Mouse (Mus musculus) embryonic facial prominence, embryonic 12.5 days (tissue): ENCODE data around the gene Nkpd1. TPM values are rescaled to one million over a fixed set of nuclear protein-coding genes. Genes with fewer than 3 reads are reported as not detected.

ENCODE experiments used
- ATAC-seq: fragments of 200-750 bp; cut with Nextera tagmentation; 2 replicates; pipeline ENCODE4 v1.8.0; 2017; ENCODE audit not compliant: insufficient number of reproducible peaks, insufficient read depth, low FRiP score, low TSS enrichment
- H3K27ac ChIP-seq: fragments of 300-500 bp; sonication (generic); 2 replicates; pipeline ENCODE4 v1.5.1; 2016; ENCODE audit warnings: mild to moderate bottlenecking
- H3K27me3 ChIP-seq: fragments of 300-500 bp; sonication (generic); 2 replicates; pipeline ENCODE4 v1.6.1; 2016; ENCODE audit warnings: mild to moderate bottlenecking, moderate library complexity
- H3K36me3 ChIP-seq: fragments of 300-500 bp; sonication (generic); 2 replicates; pipeline ENCODE4 v1.6.1; 2016; ENCODE audit warnings: mild to moderate bottlenecking
- H3K4me1 ChIP-seq: fragments of 300-500 bp; sonication (generic); 2 replicates; pipeline ENCODE4 v1.6.1; 2016
- H3K4me2 ChIP-seq: fragments of 300-500 bp; sonication (generic); replicated peaks from 2 replicates; pipeline ENCODE4 v1.6.1; 2016; ENCODE audit warnings: mild to moderate bottlenecking, moderate library complexity
- H3K4me3 ChIP-seq: fragments of 300-500 bp; sonication (generic); 2 replicates; pipeline ENCODE4 v1.5.1; 2016; ENCODE audit warnings: mild to moderate bottlenecking
- H3K9ac ChIP-seq: fragments of 300-500 bp; sonication (generic); 2 replicates; pipeline ENCODE4 v1.6.1; 2016; ENCODE audit warnings: mild to moderate bottlenecking, moderate library complexity
- H3K9me3 ChIP-seq: fragments of 300-500 bp; sonication (generic); 2 replicates; pipeline ENCODE4 v1.6.1; 2016; ENCODE audit warnings: mild to moderate bottlenecking, moderate library complexity
- WGBS: fragments of 180-500 bp; shearing (Covaris S2); methylation state at CpG from one replicate; pipeline ENCODE4 v1.1.7; 2016; 5-methylcytosine and 5-hydroxymethylcytosine counted together
- polyA plus RNA-seq: library from polyadenylated mRNA; unstranded; fragments of >200 nt; fragmentation: Nextera tagmentation; extraction: Ambion mirVana; gene quantifications from 2 replicates; pipeline ENCODE4 v1.2.1, GENCODE M21; 2016

Nkpd1 gene
- polyA plus RNA-seq, 1 experiment from 2014 or later = 0.06 TPM

DNA sequence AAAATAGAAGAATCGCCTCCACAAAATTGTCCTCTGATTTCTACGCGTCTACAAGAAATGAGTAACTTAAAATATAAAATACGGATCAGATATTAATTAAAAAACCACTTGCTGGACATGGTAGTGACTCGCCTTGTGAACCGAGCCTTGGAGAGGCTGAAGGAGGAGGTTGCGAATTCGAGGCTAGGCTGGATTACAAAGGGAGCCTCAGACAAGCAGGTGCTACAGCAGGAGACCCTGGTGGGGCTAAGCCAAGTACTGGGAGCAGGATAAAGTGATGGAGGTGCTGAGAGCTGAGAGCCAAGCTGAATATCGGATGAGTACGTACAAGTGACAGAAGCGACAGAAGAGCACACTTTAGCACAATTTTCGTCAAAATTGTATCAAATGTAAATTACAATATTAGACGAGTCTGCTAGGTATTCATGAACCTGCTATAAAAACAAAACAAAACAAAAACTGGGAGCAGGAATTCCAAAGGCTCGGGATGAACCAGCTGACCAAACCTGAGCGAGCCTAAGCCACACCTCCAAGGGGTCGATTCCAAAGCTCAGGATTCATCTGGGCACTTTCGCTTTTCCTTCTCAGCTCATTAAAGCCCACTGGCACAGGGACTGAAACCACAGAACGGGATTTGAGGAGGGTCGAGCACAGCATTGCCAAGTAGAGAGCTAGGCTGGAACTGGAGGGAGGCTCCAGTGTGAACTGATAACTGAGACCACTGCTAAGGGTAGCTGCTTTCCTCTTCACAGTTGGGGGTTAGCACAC is 45.2 kb downstream of the Nkpd1 start, which contains the start of gene Ppp1r37:
Gene Ppp1r37 (minus strand): TSS at position 434 of the 768 bp plus-strand sequence.
- peak within 1 kb of the TSS; percentile 94 for H3K9ac ChIP-seq
- H3K4me2 ChIP-seq = peak within 1 kb of the TSS; percentile 89
- peak within 1 kb of the TSS; percentile 91 for H3K4me3 ChIP-seq
- no peaks in the 10 kb centered on the region for H3K27me3 ChIP-seq
- H3K9me3 ChIP-seq = peaks cover 6% of the 10 kb centered on the region; the same call in 1 of the 2 replicates
- no peak for ATAC-seq
- peaks cover 39% of the 10 kb centered on the region for H3K4me1 ChIP-seq
- H3K36me3 ChIP-seq = peaks cover 25% of the 10 kb centered on the region
- H3K27ac ChIP-seq = peak within 1 kb of the TSS; percentile 91
- 1% methylated on average over 19 of the region's 19 CpGs for WGBS

DNA sequence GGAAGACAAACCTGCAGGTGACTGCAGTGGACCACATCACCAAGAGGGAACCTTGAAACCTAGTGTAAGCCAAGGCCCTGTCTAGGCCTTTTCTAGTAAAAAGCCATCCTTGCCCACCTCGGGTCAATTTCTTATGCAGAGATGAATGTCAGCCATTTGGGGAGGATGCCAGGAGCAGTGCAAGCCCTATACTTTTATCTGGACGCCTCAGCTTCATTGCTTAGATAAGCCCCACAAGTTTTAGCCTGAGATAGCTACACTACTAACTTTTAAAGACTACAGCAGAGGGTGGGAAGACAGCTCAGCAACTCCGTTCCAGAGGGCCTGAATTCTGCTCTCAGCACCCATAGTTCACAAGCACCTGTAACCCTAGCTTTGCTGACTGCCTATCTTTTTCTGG is 46.2 kb downstream of the Nkpd1 start:
- Histone ChIP-seq H3K27ac (no peak overlapping the region), H3K4me1 (peaks cover 31% of the 10 kb centered on the region), H3K9me3 (peaks cover 6% of the 10 kb centered on the region; the same call in 1 of the 2 replicates), H3K4me2 (no peak overlapping the region), H3K27me3 (no peaks in the 10 kb centered on the region), H3K9ac (no peak overlapping the region), H3K4me3 (no peak overlapping the region), H3K36me3 (peaks cover 25% of the 10 kb centered on the region)
- ATAC-seq = no peak
- WGBS = 84% methylated on average over 3 of the region's 3 CpGs

- Histone ChIP-seq H3K4me1 (peaks cover 25% of the 10 kb centered on the region), H3K4me2 (no peak overlapping the region), H3K4me3 (no peak overlapping the region), H3K36me3 (peaks cover 30% of the 10 kb centered on the region), H3K27ac (no peak overlapping the region), H3K9ac (no peak overlapping the region), H3K9me3 (peaks cover 6% of the 10 kb centered on the region; the same call in 1 of the 2 replicates), H3K27me3 (no peaks in the 10 kb centered on the region)
- no peak for ATAC-seq
- WGBS = 97% methylated on average over 4 of the region's 4 CpGs
These were observed 46.8 kb downstream of the Nkpd1 start for GRCm38 (mm10) chr7:19564455-19564854.

DNA sequence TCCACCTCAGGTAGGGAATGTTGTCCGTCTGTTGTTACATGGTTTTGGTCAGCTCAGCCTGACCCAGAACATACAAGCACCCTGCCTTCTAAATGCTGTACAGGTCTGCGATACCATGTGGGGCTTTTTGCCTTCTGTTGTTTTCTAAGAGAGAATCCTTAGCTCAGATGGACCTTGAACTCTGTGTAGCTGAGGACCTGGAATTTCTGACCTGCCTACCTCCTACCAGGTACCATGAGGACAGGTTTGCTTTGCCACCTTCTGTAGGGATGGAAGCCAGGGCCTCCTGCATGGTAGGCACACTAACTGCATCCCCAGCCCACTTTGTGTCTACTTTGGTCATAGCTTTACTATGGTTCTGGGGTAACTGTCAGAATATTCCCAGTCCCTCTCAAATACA is 48.2 kb downstream of the Nkpd1 start:
- H3K4me1 ChIP-seq = peaks cover 12% of the 10 kb centered on the region
- H3K27me3 ChIP-seq = no peaks in the 10 kb centered on the region
- H3K9ac ChIP-seq = no peak overlapping the region
- peaks cover 6% of the 10 kb centered on the region; the same call in 1 of the 2 replicates for H3K9me3 ChIP-seq
- no peak overlapping the region for H3K4me3 ChIP-seq
- H3K36me3 ChIP-seq = peaks cover 44% of the 10 kb centered on the region
- WGBS = 92% methylated on average over 2 of the region's 2 CpGs
- H3K4me2 ChIP-seq = no peak overlapping the region
- H3K27ac ChIP-seq = no peak overlapping the region
- no peak for ATAC-seq

- no peaks in the 10 kb centered on the region for H3K27me3 ChIP-seq
- H3K36me3 ChIP-seq = peaks cover 44% of the 10 kb centered on the region
- ATAC-seq = no peak
- no peak overlapping the region for H3K4me3 ChIP-seq
- 90% methylated on average over 8 of the region's 8 CpGs for WGBS
- H3K4me2 ChIP-seq = no peak overlapping the region
- no peak overlapping the region for H3K27ac ChIP-seq
- H3K4me1 ChIP-seq = peaks cover 15% of the 10 kb centered on the region; the same call in 1 of the 2 replicates
- peaks cover 6% of the 10 kb centered on the region; the same call in 1 of the 2 replicates for H3K9me3 ChIP-seq
- H3K9ac ChIP-seq = no peak overlapping the region
These were observed 49.8 kb downstream of the Nkpd1 start for GRCm38 (mm10) chr7:19567426-19567825.

DNA sequence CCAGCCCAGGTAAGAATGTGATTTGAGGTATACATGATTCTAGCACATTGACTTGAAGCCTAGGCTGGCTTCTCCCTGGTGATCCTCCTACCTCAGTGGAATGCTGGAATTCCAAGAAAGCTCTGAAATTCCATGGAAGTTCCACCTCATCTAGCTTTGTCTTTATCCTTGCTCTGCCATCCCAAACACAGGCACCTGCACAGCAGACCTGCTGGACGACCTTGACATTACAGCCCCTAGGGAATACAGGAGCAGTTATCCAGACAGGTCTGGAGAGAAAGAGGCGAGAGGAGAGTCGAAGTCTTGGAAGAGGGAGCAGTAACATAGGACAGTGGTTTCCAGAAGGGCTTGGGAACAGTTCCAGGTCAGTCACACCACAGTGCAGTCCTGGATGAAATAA is 52.0 kb downstream of the Nkpd1 start:
- H3K9ac ChIP-seq = no peak overlapping the region
- peaks cover 2% of the 10 kb centered on the region; the same call in 1 of the 2 replicates for H3K9me3 ChIP-seq
- peaks cover 4% of the 10 kb centered on the region; the same call in 1 of the 2 replicates for H3K27me3 ChIP-seq
- WGBS = 77% methylated on average over 3 of the region's 3 CpGs
- H3K4me2 ChIP-seq = no peak overlapping the region
- peaks cover 9% of the 10 kb centered on the region; the same call in 1 of the 2 replicates for H3K4me1 ChIP-seq
- ATAC-seq = no peak
- H3K36me3 ChIP-seq = peaks cover 38% of the 10 kb centered on the region
- no peak overlapping the region for H3K4me3 ChIP-seq
- H3K27ac ChIP-seq = no peak overlapping the region

DNA sequence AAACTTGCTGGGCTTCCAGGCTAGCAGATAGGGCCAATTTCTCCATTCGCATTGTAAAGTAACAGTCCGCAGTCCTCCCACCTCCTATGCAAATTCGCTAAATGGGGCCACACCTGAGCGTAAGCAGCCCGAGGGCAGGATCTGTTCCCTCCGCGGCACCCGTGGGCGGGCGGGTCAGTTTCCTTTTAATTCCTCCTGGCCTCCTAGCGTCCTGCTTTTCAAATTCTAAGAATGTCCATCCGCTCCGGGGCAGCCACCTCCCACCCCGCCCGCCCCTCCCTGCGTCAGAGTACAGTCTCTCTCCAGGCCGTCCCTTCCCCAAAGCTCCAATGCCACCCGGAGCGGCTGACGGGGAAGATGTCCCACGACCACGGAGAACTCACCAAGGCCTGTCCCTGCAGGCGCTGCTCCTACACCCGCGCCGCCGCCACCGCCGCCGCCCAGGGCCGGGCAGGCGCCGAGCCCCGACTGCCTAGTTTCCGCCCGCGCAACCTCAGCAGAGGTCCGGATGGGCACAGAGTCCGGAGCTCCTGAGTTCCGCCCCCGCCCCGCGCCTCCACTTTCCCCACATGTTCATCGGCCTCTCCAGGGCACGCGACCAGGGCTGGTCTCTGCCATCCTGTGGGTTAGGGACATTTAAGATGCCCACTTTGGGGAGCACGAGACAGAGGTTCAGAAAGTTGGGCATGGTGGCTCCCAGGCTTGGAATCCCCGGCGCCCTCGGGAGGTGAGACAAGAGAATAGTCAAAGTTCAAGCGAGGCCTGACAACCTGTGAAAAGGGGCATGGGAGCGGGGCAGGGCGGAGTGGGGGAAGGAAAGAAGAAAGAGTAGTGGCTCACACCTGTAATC is 55.5 kb downstream of the Nkpd1 start:
- peaks cover 23% of the 10 kb centered on the region for H3K36me3 ChIP-seq
- peak overlapping the region; percentile 82 for H3K27ac ChIP-seq
- peaks cover 35% of the 10 kb centered on the region for H3K27me3 ChIP-seq
- H3K9ac ChIP-seq = peak overlapping the region; percentile 86
- peak; percentile 62; the same call in 1 of the 2 replicates for ATAC-seq
- H3K4me2 ChIP-seq = peak overlapping the region; percentile 76
- peaks cover 18% of the 10 kb centered on the region; the same call in 1 of the 2 replicates for H3K4me1 ChIP-seq
- no peaks in the 10 kb centered on the region for H3K9me3 ChIP-seq
- peak overlapping the region; percentile 81 for H3K4me3 ChIP-seq
- under 1% methylated on average over 53 of the region's 53 CpGs for WGBS

DNA sequence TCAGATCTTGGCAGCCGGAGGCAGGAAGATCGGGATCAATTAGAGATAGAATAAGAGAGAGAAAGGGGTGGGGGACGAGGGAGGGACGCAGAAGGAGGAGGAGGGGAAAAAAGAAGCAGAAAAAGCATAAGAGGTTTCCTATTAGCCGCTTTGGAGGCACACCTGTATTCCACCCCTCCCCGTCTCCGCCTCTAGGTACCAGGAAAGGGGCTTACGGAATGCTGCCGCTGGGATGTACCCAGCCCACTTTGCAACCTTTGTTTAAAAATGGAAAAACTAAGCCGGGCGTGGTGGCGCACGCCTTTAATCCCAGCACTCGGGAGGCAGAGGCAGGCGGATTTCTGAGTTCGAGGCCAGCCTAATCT is 56.1 kb downstream of the Nkpd1 start:
- H3K27ac ChIP-seq = peak overlapping the region; percentile 82
- H3K4me3 ChIP-seq = peak overlapping the region; percentile 81
- ATAC-seq = no peak
- H3K36me3 ChIP-seq = peaks cover 21% of the 10 kb centered on the region
- no peaks in the 10 kb centered on the region for H3K9me3 ChIP-seq
- WGBS = 28% methylated on average over 16 of the region's 16 CpGs
- H3K27me3 ChIP-seq = peaks cover 41% of the 10 kb centered on the region
- H3K4me2 ChIP-seq = peak overlapping the region; percentile 76
- H3K4me1 ChIP-seq = peaks cover 21% of the 10 kb centered on the region; the same call in 1 of the 2 replicates
- peak overlapping the region; percentile 86 for H3K9ac ChIP-seq

Other genes starting within 250 kb of the Nkpd1 start
- gene Vasp, start 246.0 kb upstream of the Nkpd1 start, polyA plus RNA-seq = 68.2 and 69.3 TPM in 2 replicates
- gene Ppm1n, start 237.8 kb upstream of the Nkpd1 start, polyA plus RNA-seq = 0.18 TPM in 1 of 2 replicates, not detected in the other
- 17.9 and 21.4 TPM in 2 replicates for gene Rtn2, start 235.2 kb upstream of the Nkpd1 start, polyA plus RNA-seq
- gene Fosb, start 207.8 kb upstream of the Nkpd1 start, polyA plus RNA-seq = 0.05 TPM in 1 of 2 replicates, not detected in the other
- 92.3 and 94.5 TPM in 2 replicates for gene Ercc1, start 173.1 kb upstream of the Nkpd1 start, polyA plus RNA-seq
- 27.1 and 28.0 TPM in 2 replicates for gene Cd3eap, start 158.4 kb upstream of the Nkpd1 start, polyA plus RNA-seq
- 7.3 and 8.1 TPM in 2 replicates for gene Ppp1r13l, start 158.1 kb upstream of the Nkpd1 start, polyA plus RNA-seq
- gene Ercc2, start 135.8 kb upstream of the Nkpd1 start, polyA plus RNA-seq = 19.9 and 23.2 TPM in 2 replicates
- gene Klc3, start 113.7 kb upstream of the Nkpd1 start, polyA plus RNA-seq = 10.6 and 10.7 TPM in 2 replicates
- gene Ckm, start 113.1 kb upstream of the Nkpd1 start, polyA plus RNA-seq = 0.52 TPM in 1 of 2 replicates, not detected in the other
- gene Mark4, start 59.0 kb upstream of the Nkpd1 start, polyA plus RNA-seq = 16.3 and 17.9 TPM in 2 replicates
- gene Exoc3l2, start 54.5 kb upstream of the Nkpd1 start, polyA plus RNA-seq = 1.0 and 1.8 TPM in 2 replicates
- 4.1 and 4.6 TPM in 2 replicates for gene Bloc1s3, start 9.5 kb upstream of the Nkpd1 start, polyA plus RNA-seq
- 61.7 and 63.5 TPM in 2 replicates for gene Trappc6a, start 9.4 kb upstream of the Nkpd1 start, polyA plus RNA-seq
- gene Ppp1r37, start 45.2 kb downstream of the Nkpd1 start, polyA plus RNA-seq = 36.0 and 40.6 TPM in 2 replicates
- gene Zfp296, start 59.4 kb downstream of the Nkpd1 start, polyA plus RNA-seq = 0.17 and 0.36 TPM in 2 replicates
- 150 and 164 TPM in 2 replicates for gene Gemin7, start 59.8 kb downstream of the Nkpd1 start, polyA plus RNA-seq
- 72.7 and 80.7 TPM in 2 replicates for gene Clasrp, start 86.6 kb downstream of the Nkpd1 start, polyA plus RNA-seq
- gene Relb, start 111.6 kb downstream of the Nkpd1 start, polyA plus RNA-seq = 8.0 and 8.5 TPM in 2 replicates
- gene Clptm1, start 147.2 kb downstream of the Nkpd1 start, polyA plus RNA-seq = 93.9 and 95.0 TPM in 2 replicates
- gene Apoc2, start 160.1 kb downstream of the Nkpd1 start, polyA plus RNA-seq = 0.74 and 0.83 TPM in 2 replicates
- not detected in 2 replicates for gene Gm44805, start 163.6 kb downstream of the Nkpd1 start, polyA plus RNA-seq
- not detected in 2 replicates for gene Apoc4, start 163.6 kb downstream of the Nkpd1 start, polyA plus RNA-seq
- gene Apoc1, start 174.8 kb downstream of the Nkpd1 start, polyA plus RNA-seq = 6.1 and 6.4 TPM in 2 replicates
- gene Apoe, start 181.3 kb downstream of the Nkpd1 start, polyA plus RNA-seq = 200 and 220 TPM in 2 replicates
- gene Tomm40, start 197.6 kb downstream of the Nkpd1 start, polyA plus RNA-seq = 163 and 174 TPM in 2 replicates
- 95.3 and 97.6 TPM in 2 replicates for gene Nectin2, start 232.6 kb downstream of the Nkpd1 start, polyA plus RNA-seq